Mouse (Mus musculus) thymus, adult 2 months (tissue): ENCODE results near the gene Tent4a.

Experiments used
- CTCF ChIP-seq: fragments of 200-500 bp; IDR thresholded peaks from 2 replicates; pipeline ENCODE4 v1.5.1; 2012; ENCODE audit warnings: mild to moderate bottlenecking, control low read depth, low read length, moderate library complexity, borderline replicate concordance; ENCODE audit not compliant: control insufficient read depth, poor library complexity, insufficient read depth; ENCODE audit errors: extremely low read depth
- POLR2A ChIP-seq: fragments of 200-500 bp; IDR thresholded peaks from 2 replicates; pipeline ENCODE4 v1.6.1; 2012; ENCODE audit warnings: mild to moderate bottlenecking, low read length, control low read depth, moderate library complexity; ENCODE audit not compliant: control insufficient read depth, poor library complexity, insufficient read depth; ENCODE audit errors: extremely low read depth

DNA sequence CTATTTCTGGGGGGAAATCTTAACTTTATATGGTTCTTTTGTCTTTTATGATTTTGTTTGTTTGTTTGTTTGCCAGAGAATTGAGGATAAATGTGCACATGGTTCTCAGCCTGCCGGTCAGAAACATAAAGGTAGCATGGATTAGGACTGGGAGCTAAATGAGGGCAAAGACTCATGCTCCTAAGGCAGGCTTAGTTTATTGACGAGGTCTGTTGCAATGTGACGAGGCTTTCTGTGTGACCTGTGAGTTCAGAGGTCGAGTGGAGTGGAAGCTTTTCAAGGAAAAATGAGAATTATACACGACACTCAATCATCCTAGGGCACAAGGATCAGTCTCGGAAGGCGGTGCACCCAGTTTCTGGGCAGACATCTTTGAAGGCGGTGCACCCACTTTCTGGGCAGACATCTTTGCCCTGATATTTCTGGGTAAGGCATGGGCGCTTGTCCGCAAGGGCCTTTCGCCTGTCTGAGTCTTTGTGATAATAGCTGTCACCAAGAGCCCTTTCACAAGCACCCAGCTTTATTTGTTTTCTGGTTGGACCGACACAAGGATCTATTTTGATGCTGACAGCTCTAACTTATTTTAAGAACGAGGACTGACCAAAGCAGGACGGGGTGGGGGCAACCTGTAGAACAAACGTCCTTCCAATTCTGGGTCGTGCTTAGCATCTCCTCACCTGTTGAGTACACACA is 13.2 kb upstream of the Tent4a start:
- TF ChIP-seq CTCF: no peak
- TF ChIP-seq POLR2A: no peak
